Mouse (Mus musculus): ENCODE data around the gene BC067074. TPM values are rescaled to one million over a fixed set of nuclear protein-coding genes. Genes with fewer than 3 reads are reported as not detected.
A peak's percentile ranks its signal among the peaks of the same experiment; 100 is the strongest.

The BC067074 gene
- polyA plus RNA-seq, 1 experiment: 0.34 TPM

- no peaks in the 10 kb centered on the region for H3K79me3 ChIP-seq (ENCODE audit: low read depth)
- TF ChIP-seq MAX (IDR thresholded peaks at IDR 0.05): no peak
- TF ChIP-seq MYOG (IDR thresholded peaks at IDR 0.05; ENCODE audit: control insufficient read depth, extremely low read depth, insufficient read length): no peak
- TF ChIP-seq MYOD1 (IDR thresholded peaks at IDR 0.05; ENCODE audit: control insufficient read depth, insufficient read length, low read depth): no peak
- TF ChIP-seq FOSL1 (IDR thresholded peaks at IDR 0.05; ENCODE audit: insufficient read depth, low read length, poor library complexity, severe bottlenecking): no peak
- TF ChIP-seq CTCF (IDR thresholded peaks at IDR 0.05; ENCODE audit: control insufficient read depth, insufficient read depth, insufficient read length): no peak
- TF ChIP-seq USF1 (IDR thresholded peaks at IDR 0.05; ENCODE audit: low read depth): no peak
- no peak for TF ChIP-seq CEBPB (IDR thresholded peaks at IDR 0.05; ENCODE audit: low read depth)
- no peaks in the 10 kb centered on the region for H3K79me2 ChIP-seq (ENCODE audit: control insufficient read depth, insufficient read depth)
Observed at GRCm38 (mm10) chr13:113332256-113332655, 39.3 kb downstream of the BC067074 start.

DNA sequence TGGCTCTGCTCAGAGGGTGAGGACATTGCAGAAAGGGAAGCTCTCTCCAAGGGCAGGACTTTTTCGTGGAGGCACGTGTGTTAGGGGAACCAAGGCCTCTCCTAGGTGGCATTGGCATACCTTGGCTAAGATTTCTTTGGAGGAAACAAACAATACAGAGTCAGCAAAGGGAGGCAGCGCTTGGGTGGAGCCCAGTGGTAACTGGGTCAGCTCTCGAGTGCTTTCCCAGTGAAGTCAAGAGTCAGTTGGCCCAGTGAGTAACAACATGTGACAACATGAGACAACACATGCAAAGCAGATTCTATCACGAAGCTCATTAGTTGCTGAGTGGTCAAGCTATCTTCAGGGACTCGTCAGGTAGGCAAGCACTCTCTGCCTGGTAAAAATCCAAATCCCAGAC, 40.4 kb downstream of the BC067074 start:
- Histone ChIP-seq H3ac (ENCODE audit: control insufficient read depth, insufficient read length, low read depth) (no peak overlapping the region), H3K27me3 (ENCODE audit: control insufficient read depth, insufficient read depth, insufficient read length) (no peaks in the 10 kb centered on the region), H3K79me3 (ENCODE audit: low read depth) (no peaks in the 10 kb centered on the region), H3K36me3 (ENCODE audit: control insufficient read depth, insufficient read depth) (no peaks in the 10 kb centered on the region), H3K79me2 (ENCODE audit: control insufficient read depth, insufficient read depth) (no peaks in the 10 kb centered on the region), H3K4me3 (ENCODE audit: insufficient read depth, poor library complexity, severe bottlenecking) (no peak overlapping the region)
- TF ChIP-seq MYOD1 (IDR thresholded peaks at IDR 0.05; ENCODE audit: control insufficient read depth, insufficient read length, low read depth): no peak
- TF ChIP-seq MYOG (IDR thresholded peaks at IDR 0.05; ENCODE audit: control insufficient read depth, extremely low read depth, insufficient read length): no peak
- TF ChIP-seq FOSL1 (IDR thresholded peaks at IDR 0.05; ENCODE audit: insufficient read depth, low read length, poor library complexity, severe bottlenecking): no peak
- no peak for TF ChIP-seq CTCF (IDR thresholded peaks at IDR 0.05; ENCODE audit: control insufficient read depth, insufficient read depth, insufficient read length)
- TF ChIP-seq CEBPB (IDR thresholded peaks at IDR 0.05; ENCODE audit: low read depth): no peak
- no peak for TF ChIP-seq USF1 (IDR thresholded peaks at IDR 0.05; ENCODE audit: low read depth)
- TF ChIP-seq MAX (IDR thresholded peaks at IDR 0.05): no peak

More at GRCm38 (mm10) chr13:113332256-113332655, 39.3 kb downstream of the BC067074 start:
- Histone ChIP-seq H3K4me3 (ENCODE audit: insufficient read depth, poor library complexity, severe bottlenecking) (no peak overlapping the region), H3ac (ENCODE audit: control insufficient read depth, insufficient read length, low read depth) (no peak overlapping the region), H3K27me3 (ENCODE audit: control insufficient read depth, insufficient read depth, insufficient read length) (no peaks in the 10 kb centered on the region), H3K36me3 (ENCODE audit: control insufficient read depth, insufficient read depth) (no peaks in the 10 kb centered on the region)

DNA sequence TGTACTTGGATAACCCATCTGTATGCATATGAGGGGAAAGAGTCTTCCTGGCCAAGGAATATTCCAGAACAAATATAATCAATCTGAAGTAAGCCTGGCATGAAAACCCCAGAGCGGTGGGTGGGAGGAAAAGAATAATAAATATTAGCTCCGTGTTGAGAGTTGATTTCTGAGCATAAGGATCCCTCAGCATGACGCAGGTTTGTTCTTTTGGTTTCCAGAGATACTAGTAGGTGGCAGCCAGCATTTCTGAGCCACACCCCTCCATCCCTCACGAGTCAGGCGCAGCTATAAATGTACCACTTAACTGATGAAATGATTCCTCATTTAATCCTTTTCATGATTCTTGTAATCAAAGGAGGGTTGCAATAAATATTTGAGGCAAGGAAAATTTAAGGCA, 41.0 kb downstream of the BC067074 start:
- Histone ChIP-seq H3ac (ENCODE audit: control insufficient read depth, insufficient read length, low read depth) (no peak overlapping the region), H3K36me3 (ENCODE audit: control insufficient read depth, insufficient read depth) (no peaks in the 10 kb centered on the region), H3K79me2 (ENCODE audit: control insufficient read depth, insufficient read depth) (no peaks in the 10 kb centered on the region), H3K4me3 (ENCODE audit: insufficient read depth, poor library complexity, severe bottlenecking) (no peak overlapping the region), H3K79me3 (ENCODE audit: low read depth) (no peaks in the 10 kb centered on the region), H3K27me3 (ENCODE audit: control insufficient read depth, insufficient read depth, insufficient read length) (no peaks in the 10 kb centered on the region)
- TF ChIP-seq MYOD1 (IDR thresholded peaks at IDR 0.05; ENCODE audit: control insufficient read depth, insufficient read length, low read depth) (no peak), MYOG (IDR thresholded peaks at IDR 0.05; ENCODE audit: control insufficient read depth, extremely low read depth, insufficient read length) (no peak)

- no peaks in the 10 kb centered on the region for H3K27me3 ChIP-seq (ENCODE audit: control insufficient read depth, insufficient read depth, insufficient read length)
- TF ChIP-seq MYOG (IDR thresholded peaks at IDR 0.05; ENCODE audit: control insufficient read depth, extremely low read depth, insufficient read length): no peak
- TF ChIP-seq USF1 (IDR thresholded peaks at IDR 0.05; ENCODE audit: low read depth): no peak
- no peak for TF ChIP-seq FOSL1 (IDR thresholded peaks at IDR 0.05; ENCODE audit: insufficient read depth, low read length, poor library complexity, severe bottlenecking)
- TF ChIP-seq CTCF (IDR thresholded peaks at IDR 0.05; ENCODE audit: control insufficient read depth, insufficient read depth, insufficient read length): no peak
- TF ChIP-seq CEBPB (IDR thresholded peaks at IDR 0.05; ENCODE audit: low read depth): no peak
- TF ChIP-seq MAX (IDR thresholded peaks at IDR 0.05): no peak
- no peak for TF ChIP-seq MYOD1 (IDR thresholded peaks at IDR 0.05; ENCODE audit: control insufficient read depth, insufficient read length, low read depth)
Observed at GRCm38 (mm10) chr13:113334773-113335172, 41.8 kb downstream of the BC067074 start.

DNA sequence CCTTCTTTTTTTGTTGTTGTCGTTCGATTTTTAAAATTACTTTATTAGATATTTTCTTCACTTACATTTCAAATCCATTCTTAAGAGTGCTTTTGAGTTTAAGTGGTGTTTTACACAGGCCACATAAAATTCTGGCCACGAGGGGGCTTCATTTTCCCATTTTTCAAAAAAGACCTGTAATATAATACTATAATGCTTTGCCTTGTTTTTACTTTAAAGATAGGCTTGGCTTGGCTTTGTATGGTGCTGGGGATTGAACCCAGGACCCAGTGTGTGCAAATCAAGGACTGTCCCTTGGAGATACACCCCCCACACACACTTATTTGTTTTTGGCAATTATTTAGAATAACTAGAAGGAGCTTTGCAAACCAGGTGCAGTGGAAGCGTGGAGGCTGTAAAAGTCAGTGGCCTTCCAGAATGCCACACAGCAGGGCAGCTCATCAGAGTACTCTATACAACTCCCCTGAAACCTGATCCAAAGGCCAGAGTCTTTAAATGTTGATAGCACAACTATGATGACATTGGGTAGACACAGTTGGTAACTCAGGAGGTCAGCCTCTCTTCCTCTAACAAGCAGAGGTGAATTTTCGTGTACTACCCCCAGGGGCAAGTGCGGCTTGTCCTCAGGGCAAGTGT, 44.4 kb downstream of the BC067074 start:
- Histone ChIP-seq H3K79me3 (ENCODE audit: low read depth) (no peaks in the 10 kb centered on the region), H3ac (ENCODE audit: control insufficient read depth, insufficient read length, low read depth) (no peak overlapping the region), H3K79me2 (ENCODE audit: control insufficient read depth, insufficient read depth) (no peaks in the 10 kb centered on the region), H3K27me3 (ENCODE audit: control insufficient read depth, insufficient read depth, insufficient read length) (no peaks in the 10 kb centered on the region), H3K36me3 (ENCODE audit: control insufficient read depth, insufficient read depth) (no peaks in the 10 kb centered on the region), H3K4me3 (ENCODE audit: insufficient read depth, poor library complexity, severe bottlenecking) (no peak overlapping the region)
- TF ChIP-seq CTCF (IDR thresholded peaks at IDR 0.05; ENCODE audit: control insufficient read depth, insufficient read depth, insufficient read length) (no peak), MYOG (IDR thresholded peaks at IDR 0.05; ENCODE audit: control insufficient read depth, extremely low read depth, insufficient read length) (no peak), USF1 (IDR thresholded peaks at IDR 0.05; ENCODE audit: low read depth) (no peak), MYOD1 (IDR thresholded peaks at IDR 0.05; ENCODE audit: control insufficient read depth, insufficient read length, low read depth) (no peak), MAX (IDR thresholded peaks at IDR 0.05) (no peak), FOSL1 (IDR thresholded peaks at IDR 0.05; ENCODE audit: insufficient read depth, low read length, poor library complexity, severe bottlenecking) (no peak)

More at GRCm38 (mm10) chr13:113334773-113335172, 41.8 kb downstream of the BC067074 start:
- Histone ChIP-seq H3K79me2 (ENCODE audit: control insufficient read depth, insufficient read depth) (no peaks in the 10 kb centered on the region), H3ac (ENCODE audit: control insufficient read depth, insufficient read length, low read depth) (no peak overlapping the region), H3K4me3 (ENCODE audit: insufficient read depth, poor library complexity, severe bottlenecking) (no peak overlapping the region), H3K79me3 (ENCODE audit: low read depth) (no peaks in the 10 kb centered on the region), H3K36me3 (ENCODE audit: control insufficient read depth, insufficient read depth) (no peaks in the 10 kb centered on the region)

- H3K79me2 ChIP-seq (ENCODE audit: control insufficient read depth, insufficient read depth): no peaks in the 10 kb centered on the region
- H3K36me3 ChIP-seq (ENCODE audit: control insufficient read depth, insufficient read depth): no peaks in the 10 kb centered on the region
- no peak overlapping the region for H3K4me3 ChIP-seq (ENCODE audit: insufficient read depth, poor library complexity, severe bottlenecking)
- H3K79me3 ChIP-seq (ENCODE audit: low read depth): no peaks in the 10 kb centered on the region
- TF ChIP-seq MAX (IDR thresholded peaks at IDR 0.05): no peak
- TF ChIP-seq CEBPB (IDR thresholded peaks at IDR 0.05; ENCODE audit: low read depth): no peak
- peak; percentile 16 for TF ChIP-seq MYOD1 (IDR thresholded peaks at IDR 0.05; ENCODE audit: control insufficient read depth, insufficient read length, low read depth)
- no peaks in the 10 kb centered on the region for H3K27me3 ChIP-seq (ENCODE audit: control insufficient read depth, insufficient read depth, insufficient read length)
- H3ac ChIP-seq (ENCODE audit: control insufficient read depth, insufficient read length, low read depth): no peak overlapping the region
Observed at GRCm38 (mm10) chr13:113340644-113341043, 47.7 kb downstream of the BC067074 start.
